Mouse (Mus musculus): ENCODE results near the gene Inpp4b. TPM values are rescaled to one million over a fixed set of nuclear protein-coding genes. Genes with fewer than 3 reads are reported as not detected.

Gene Inpp4b
- polyA plus RNA-seq, 1 experiment from 2014 or later = 4.6 TPM

- H3K36me3 ChIP-seq (ENCODE audit: control insufficient read depth, insufficient read depth) = no peaks in the 10 kb centered on the region
- TF ChIP-seq CTCF (IDR thresholded peaks at IDR 0.05; ENCODE audit: low read depth) = no peak
- WGBS = 93% methylated on average over 5 of the region's 5 CpGs
These were observed 423.7 kb downstream of the Inpp4b start for GRCm38 (mm10) chr8:81766033-81766432.

GRCm38 (mm10) chr8:81767411-81768312 is 425.3 kb downstream of the Inpp4b start:
- H3K9ac ChIP-seq (ENCODE audit: low read depth, low read length) = no peak overlapping the region

More at GRCm38 (mm10) chr8:81766033-81766432, 423.7 kb downstream of the Inpp4b start:
- H3K27ac ChIP-seq (ENCODE audit: low read depth, low read length) = no peak overlapping the region
- no peaks in the 10 kb centered on the region for H3K27me3 ChIP-seq (replicated peaks; ENCODE audit: control insufficient read depth, insufficient read depth, low read length)
- no peak overlapping the region for H3K4me2 ChIP-seq (replicated peaks; ENCODE audit: low read depth)
- no peak overlapping the region for H3K9ac ChIP-seq (ENCODE audit: low read depth, low read length)
- ATAC-seq = no peak
- no peaks in the 10 kb centered on the region for H3K4me1 ChIP-seq (replicated peaks; ENCODE audit: control insufficient read depth, insufficient read depth, low read length)
- H3K9me3 ChIP-seq (ENCODE audit: control insufficient read depth) = no peaks in the 10 kb centered on the region
- no peak overlapping the region for H3K4me3 ChIP-seq (ENCODE audit: low read depth, low read length)

DNA sequence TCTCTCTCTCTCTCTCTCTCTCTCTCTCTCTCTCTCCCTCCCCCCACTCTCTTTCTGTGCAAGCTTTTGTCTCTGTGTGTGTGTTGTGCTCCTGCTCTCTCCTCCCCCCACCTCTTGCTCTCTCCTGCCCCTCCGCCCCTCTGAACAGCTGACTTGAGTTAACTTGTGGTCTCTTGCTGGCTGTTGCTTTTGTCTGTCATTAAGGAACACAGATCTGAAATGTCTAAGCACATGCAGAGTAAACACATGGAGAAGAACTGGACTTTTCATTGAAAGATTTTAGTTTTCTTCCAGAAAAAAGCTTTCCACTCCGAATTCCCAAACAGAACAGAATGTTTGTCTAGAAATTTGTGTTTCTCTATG is 425.9 kb downstream of the Inpp4b start:
- Histone ChIP-seq H3K27me3 (replicated peaks; ENCODE audit: control insufficient read depth, insufficient read depth, low read length) (no peaks in the 10 kb centered on the region), H3K27ac (ENCODE audit: low read depth, low read length) (no peak overlapping the region), H3K4me2 (replicated peaks; ENCODE audit: low read depth) (peak overlapping the region; percentile 48), H3K4me3 (ENCODE audit: low read depth, low read length) (no peak overlapping the region), H3K9ac (ENCODE audit: low read depth, low read length) (no peak overlapping the region), H3K36me3 (ENCODE audit: control insufficient read depth, insufficient read depth) (no peaks in the 10 kb centered on the region), H3K9me3 (ENCODE audit: control insufficient read depth) (no peaks in the 10 kb centered on the region), H3K4me1 (replicated peaks; ENCODE audit: control insufficient read depth, insufficient read depth, low read length) (no peaks in the 10 kb centered on the region)
- WGBS = 48% methylated on average over 2 of the region's 2 CpGs
- no peak for ATAC-seq
- no peak for TF ChIP-seq CTCF (IDR thresholded peaks at IDR 0.05; ENCODE audit: low read depth)

More at GRCm38 (mm10) chr8:81767411-81768312, 425.3 kb downstream of the Inpp4b start:
- Histone ChIP-seq H3K36me3 (ENCODE audit: control insufficient read depth, insufficient read depth) (no peaks in the 10 kb centered on the region), H3K4me1 (replicated peaks; ENCODE audit: control insufficient read depth, insufficient read depth, low read length) (no peaks in the 10 kb centered on the region), H3K9me3 (ENCODE audit: control insufficient read depth) (no peaks in the 10 kb centered on the region), H3K4me3 (ENCODE audit: low read depth, low read length) (peak overlapping the region; percentile 9; the same call in 1 of the 2 replicates), H3K4me2 (replicated peaks; ENCODE audit: low read depth) (peak overlapping the region; percentile 48), H3K27ac (ENCODE audit: low read depth, low read length) (no peak overlapping the region), H3K27me3 (replicated peaks; ENCODE audit: control insufficient read depth, insufficient read depth, low read length) (no peaks in the 10 kb centered on the region)
- WGBS = 22% methylated on average over 12 of the region's 12 CpGs
- TF ChIP-seq CTCF (IDR thresholded peaks at IDR 0.05; ENCODE audit: low read depth) = no peak; the same call in 1 of the 2 replicates
- ATAC-seq = no peak

- no peak overlapping the region for H3K4me3 ChIP-seq (ENCODE audit: low read depth, low read length)
- no peak overlapping the region for H3K27ac ChIP-seq (ENCODE audit: low read depth, low read length)
- WGBS = 49% methylated on average over 2 of the region's 2 CpGs
- no peaks in the 10 kb centered on the region for H3K27me3 ChIP-seq (replicated peaks; ENCODE audit: control insufficient read depth, insufficient read depth, low read length)
- H3K4me1 ChIP-seq (replicated peaks; ENCODE audit: control insufficient read depth, insufficient read depth, low read length) = no peaks in the 10 kb centered on the region
- no peak for ATAC-seq
- 0 out of 2 replicates have a peak overlapping the region, but pooled peaks have one; percentile 13 for H3K4me2 ChIP-seq (replicated peaks; ENCODE audit: low read depth)
- no peak overlapping the region for H3K9ac ChIP-seq (ENCODE audit: low read depth, low read length)
- H3K36me3 ChIP-seq (ENCODE audit: control insufficient read depth, insufficient read depth) = no peaks in the 10 kb centered on the region
- H3K9me3 ChIP-seq (ENCODE audit: control insufficient read depth) = no peaks in the 10 kb centered on the region
- TF ChIP-seq CTCF (IDR thresholded peaks at IDR 0.05; ENCODE audit: low read depth) = no peak
These were observed 426.5 kb downstream of the Inpp4b start for GRCm38 (mm10) chr8:81768731-81769445.

GRCm38 (mm10) chr8:81770603-81771276 is 428.4 kb downstream of the Inpp4b start:
- Histone ChIP-seq H3K4me3 (ENCODE audit: low read depth, low read length) (no peak overlapping the region), H3K9ac (ENCODE audit: low read depth, low read length) (no peak overlapping the region), H3K27me3 (replicated peaks; ENCODE audit: control insufficient read depth, insufficient read depth, low read length) (no peaks in the 10 kb centered on the region), H3K4me1 (replicated peaks; ENCODE audit: control insufficient read depth, insufficient read depth, low read length) (no peaks in the 10 kb centered on the region), H3K27ac (ENCODE audit: low read depth, low read length) (no peak overlapping the region), H3K4me2 (replicated peaks; ENCODE audit: low read depth) (no peak overlapping the region), H3K9me3 (ENCODE audit: control insufficient read depth) (no peaks in the 10 kb centered on the region), H3K36me3 (ENCODE audit: control insufficient read depth, insufficient read depth) (no peaks in the 10 kb centered on the region)
- no peak for TF ChIP-seq CTCF (IDR thresholded peaks at IDR 0.05; ENCODE audit: low read depth)
- no peak for ATAC-seq
- WGBS = 75% methylated on average over 6 of the region's 6 CpGs

DNA sequence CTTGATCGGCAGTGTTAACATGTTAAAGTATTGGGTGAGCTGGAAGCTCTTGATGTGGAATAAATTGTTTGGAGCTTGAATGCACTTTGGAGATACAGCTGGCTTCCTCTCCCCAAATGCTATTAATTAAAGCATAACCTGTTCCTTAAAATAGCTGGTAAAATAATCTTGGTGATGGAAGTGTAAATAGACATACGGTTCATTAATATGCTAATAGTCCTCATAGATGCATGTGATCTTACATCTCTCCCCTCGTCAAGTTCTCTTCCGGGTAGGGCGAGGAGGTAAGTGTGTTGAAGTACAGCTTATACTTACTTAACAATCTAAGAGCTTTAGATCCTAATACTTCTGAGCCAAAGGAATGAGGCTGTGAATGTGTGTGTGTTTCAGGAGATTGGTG is 430.5 kb downstream of the Inpp4b start:
- no peak overlapping the region for H3K9ac ChIP-seq (ENCODE audit: low read depth, low read length)
- WGBS = 84% methylated on average over 5 of the region's 5 CpGs

More for the DNA sequence above, 430.5 kb downstream of the Inpp4b start:
- no peak overlapping the region for H3K4me3 ChIP-seq (ENCODE audit: low read depth, low read length)
- H3K36me3 ChIP-seq (ENCODE audit: control insufficient read depth, insufficient read depth) = no peaks in the 10 kb centered on the region
- no peaks in the 10 kb centered on the region for H3K4me1 ChIP-seq (replicated peaks; ENCODE audit: control insufficient read depth, insufficient read depth, low read length)
- H3K4me2 ChIP-seq (replicated peaks; ENCODE audit: low read depth) = no peak overlapping the region
- H3K27me3 ChIP-seq (replicated peaks; ENCODE audit: control insufficient read depth, insufficient read depth, low read length) = no peaks in the 10 kb centered on the region
- no peak for ATAC-seq
- no peak overlapping the region for H3K27ac ChIP-seq (ENCODE audit: low read depth, low read length)
- no peaks in the 10 kb centered on the region for H3K9me3 ChIP-seq (ENCODE audit: control insufficient read depth)
- no peak for TF ChIP-seq CTCF (IDR thresholded peaks at IDR 0.05; ENCODE audit: low read depth)

All from intestine, postnatal 0 days (tissue).